Mouse (Mus musculus): Measurements from ENCODE around the gene Kdelc2. TPM values are rescaled to one million over a fixed set of nuclear protein-coding genes. Genes with fewer than 3 reads are reported as not detected.

Gene Kdelc2
- polyA plus RNA-seq, 1 experiment from 2014 or later = 9.0 TPM

GRCm38 (mm10) chr9:53376820-53377219 is 7.0 kb upstream of the Kdelc2 start:
- Histone ChIP-seq H3K9ac (ENCODE audit: low read length) (no peak overlapping the region), H3K36me3 (ENCODE audit: control insufficient read depth, insufficient read depth, low read length) (no peaks in the 10 kb centered on the region), H3K4me3 (ENCODE audit: low read depth, low read length) (no peak overlapping the region), H3K4me2 (ENCODE audit: low read depth, severe bottlenecking) (no peak overlapping the region), H3K27ac (replicated peaks; ENCODE audit: low read depth, low read length) (no peak overlapping the region), H3K4me1 (ENCODE audit: control insufficient read depth, insufficient read depth, low read length) (no peaks in the 10 kb centered on the region), H3K9me3 (ENCODE audit: control insufficient read depth, low read length) (no peaks in the 10 kb centered on the region), H3K27me3 (ENCODE audit: control insufficient read depth, insufficient read depth, low read length) (no peaks in the 10 kb centered on the region)
- ATAC-seq (ENCODE audit: insufficient number of reproducible peaks, low FRiP score, low TSS enrichment, low read depth) (no peak), DNase-seq (ENCODE audit: low spot score) (no peak)
- 90% methylated on average over 13 of the region's 13 CpGs for WGBS

GRCm38 (mm10) chr9:53377597-53377996 is 6.2 kb upstream of the Kdelc2 start:
- ATAC-seq (ENCODE audit: insufficient number of reproducible peaks, low FRiP score, low TSS enrichment, low read depth) (no peak), DNase-seq (ENCODE audit: low spot score) (no peak)
- no peaks in the 10 kb centered on the region for H3K27me3 ChIP-seq (ENCODE audit: control insufficient read depth, insufficient read depth, low read length)
- H3K36me3 ChIP-seq (ENCODE audit: control insufficient read depth, insufficient read depth, low read length) = no peaks in the 10 kb centered on the region
- H3K27ac ChIP-seq (replicated peaks; ENCODE audit: low read depth, low read length) = no peak overlapping the region
- no peaks in the 10 kb centered on the region for H3K9me3 ChIP-seq (ENCODE audit: control insufficient read depth, low read length)
- H3K4me1 ChIP-seq (ENCODE audit: control insufficient read depth, insufficient read depth, low read length) = no peaks in the 10 kb centered on the region
- no peak overlapping the region for H3K9ac ChIP-seq (ENCODE audit: low read length)
- WGBS = 69% methylated on average over 5 of the region's 5 CpGs
- H3K4me2 ChIP-seq (ENCODE audit: low read depth, severe bottlenecking) = no peak overlapping the region
- no peak overlapping the region for H3K4me3 ChIP-seq (ENCODE audit: low read depth, low read length)

- WGBS = 82% methylated on average over 3 of the region's 3 CpGs
- DNase-seq (ENCODE audit: low spot score) = no peak
- no peaks in the 10 kb centered on the region for H3K9me3 ChIP-seq (ENCODE audit: control insufficient read depth, low read length)
- no peaks in the 10 kb centered on the region for H3K4me1 ChIP-seq (ENCODE audit: control insufficient read depth, insufficient read depth, low read length)
- ATAC-seq (ENCODE audit: insufficient number of reproducible peaks, low FRiP score, low TSS enrichment, low read depth) = no peak
- no peaks in the 10 kb centered on the region for H3K36me3 ChIP-seq (ENCODE audit: control insufficient read depth, insufficient read depth, low read length)
- H3K4me2 ChIP-seq (ENCODE audit: low read depth, severe bottlenecking) = no peak overlapping the region
- H3K27ac ChIP-seq (replicated peaks; ENCODE audit: low read depth, low read length) = no peak overlapping the region
- no peaks in the 10 kb centered on the region for H3K27me3 ChIP-seq (ENCODE audit: control insufficient read depth, insufficient read depth, low read length)
- H3K9ac ChIP-seq (ENCODE audit: low read length) = no peak overlapping the region
- no peak overlapping the region for H3K4me3 ChIP-seq (ENCODE audit: low read depth, low read length)
Measured at GRCm38 (mm10) chr9:53378171-53378570, 5.7 kb upstream of the Kdelc2 start.

- no peak overlapping the region for H3K4me3 ChIP-seq (ENCODE audit: low read depth, low read length)
- no peak for DNase-seq (ENCODE audit: low spot score)
- H3K36me3 ChIP-seq (ENCODE audit: control insufficient read depth, insufficient read depth, low read length) = no peaks in the 10 kb centered on the region
- H3K9me3 ChIP-seq (ENCODE audit: control insufficient read depth, low read length) = no peaks in the 10 kb centered on the region
- H3K4me2 ChIP-seq (ENCODE audit: low read depth, severe bottlenecking) = no peak overlapping the region
- H3K27ac ChIP-seq (replicated peaks; ENCODE audit: low read depth, low read length) = no peak overlapping the region
- H3K27me3 ChIP-seq (ENCODE audit: control insufficient read depth, insufficient read depth, low read length) = no peaks in the 10 kb centered on the region
- H3K4me1 ChIP-seq (ENCODE audit: control insufficient read depth, insufficient read depth, low read length) = no peaks in the 10 kb centered on the region
- WGBS = 94% methylated on average over 2 of the region's 2 CpGs
- ATAC-seq (ENCODE audit: insufficient number of reproducible peaks, low FRiP score, low TSS enrichment, low read depth) = no peak
- no peak overlapping the region for H3K9ac ChIP-seq (ENCODE audit: low read length)
Measured at GRCm38 (mm10) chr9:53380595-53380994, 3.2 kb upstream of the Kdelc2 start.

GRCm38 (mm10) chr9:53381113-53381615 is 2.7 kb upstream of the Kdelc2 start:
- Histone ChIP-seq H3K4me2 (ENCODE audit: low read depth, severe bottlenecking) (no peak overlapping the region), H3K9ac (ENCODE audit: low read length) (no peak overlapping the region), H3K36me3 (ENCODE audit: control insufficient read depth, insufficient read depth, low read length) (no peaks in the 10 kb centered on the region), H3K4me3 (ENCODE audit: low read depth, low read length) (no peak overlapping the region), H3K9me3 (ENCODE audit: control insufficient read depth, low read length) (no peaks in the 10 kb centered on the region), H3K27ac (replicated peaks; ENCODE audit: low read depth, low read length) (no peak overlapping the region), H3K27me3 (ENCODE audit: control insufficient read depth, insufficient read depth, low read length) (no peaks in the 10 kb centered on the region), H3K4me1 (ENCODE audit: control insufficient read depth, insufficient read depth, low read length) (no peaks in the 10 kb centered on the region)
- 80% methylated on average over 5 of the region's 5 CpGs for WGBS
- no peak for DNase-seq (ENCODE audit: low spot score)
- no peak for ATAC-seq (ENCODE audit: insufficient number of reproducible peaks, low FRiP score, low TSS enrichment, low read depth)

- H3K27me3 ChIP-seq (ENCODE audit: control insufficient read depth, insufficient read depth, low read length) = no peaks in the 10 kb centered on the region
- peak overlapping the region; percentile 71 for H3K4me3 ChIP-seq (ENCODE audit: low read depth, low read length)
- peak overlapping the region; percentile 80 for H3K4me2 ChIP-seq (ENCODE audit: low read depth, severe bottlenecking)
- ATAC-seq (ENCODE audit: insufficient number of reproducible peaks, low FRiP score, low TSS enrichment, low read depth) (no peak), DNase-seq (ENCODE audit: low spot score) (no peak)
- no peaks in the 10 kb centered on the region for H3K4me1 ChIP-seq (ENCODE audit: control insufficient read depth, insufficient read depth, low read length)
- no peaks in the 10 kb centered on the region for H3K9me3 ChIP-seq (ENCODE audit: control insufficient read depth, low read length)
- 13% methylated on average over 8 of the region's 8 CpGs for WGBS
- H3K27ac ChIP-seq (replicated peaks; ENCODE audit: low read depth, low read length) = peak overlapping the region; percentile 84
- no peaks in the 10 kb centered on the region for H3K36me3 ChIP-seq (ENCODE audit: control insufficient read depth, insufficient read depth, low read length)
- peak overlapping the region; percentile 95 for H3K9ac ChIP-seq (ENCODE audit: low read length)
Measured at GRCm38 (mm10) chr9:53384873-53385272, 1.0 kb downstream of the Kdelc2 start.

GRCm38 (mm10) chr9:53387431-53387830 is 3.6 kb downstream of the Kdelc2 start:
- no peaks in the 10 kb centered on the region for H3K36me3 ChIP-seq (ENCODE audit: control insufficient read depth, insufficient read depth, low read length)
- H3K9ac ChIP-seq (ENCODE audit: low read length) = no peak overlapping the region
- H3K4me1 ChIP-seq (ENCODE audit: control insufficient read depth, insufficient read depth, low read length) = no peaks in the 10 kb centered on the region
- H3K27ac ChIP-seq (replicated peaks; ENCODE audit: low read depth, low read length) = no peak overlapping the region
- no peak overlapping the region for H3K4me2 ChIP-seq (ENCODE audit: low read depth, severe bottlenecking)
- H3K9me3 ChIP-seq (ENCODE audit: control insufficient read depth, low read length) = no peaks in the 10 kb centered on the region
- H3K27me3 ChIP-seq (ENCODE audit: control insufficient read depth, insufficient read depth, low read length) = no peaks in the 10 kb centered on the region
- no peak for ATAC-seq (ENCODE audit: insufficient number of reproducible peaks, low FRiP score, low TSS enrichment, low read depth)
- whole genome bisulfite sequencing = 71% methylated on average over 2 of the region's 2 CpGs
- no peak for DNase-seq (ENCODE audit: low spot score)
- H3K4me3 ChIP-seq (ENCODE audit: low read depth, low read length) = no peak overlapping the region

GRCm38 (mm10) chr9:53389109-53389508 is 5.3 kb downstream of the Kdelc2 start:
- Histone ChIP-seq H3K4me3 (ENCODE audit: low read depth, low read length) (no peak overlapping the region), H3K27ac (replicated peaks; ENCODE audit: low read depth, low read length) (no peak overlapping the region), H3K9me3 (ENCODE audit: control insufficient read depth, low read length) (no peaks in the 10 kb centered on the region), H3K4me1 (ENCODE audit: control insufficient read depth, insufficient read depth, low read length) (no peaks in the 10 kb centered on the region), H3K4me2 (ENCODE audit: low read depth, severe bottlenecking) (no peak overlapping the region), H3K36me3 (ENCODE audit: control insufficient read depth, insufficient read depth, low read length) (no peaks in the 10 kb centered on the region), H3K9ac (ENCODE audit: low read length) (no peak overlapping the region), H3K27me3 (ENCODE audit: control insufficient read depth, insufficient read depth, low read length) (no peaks in the 10 kb centered on the region)
- no peak for ATAC-seq (ENCODE audit: insufficient number of reproducible peaks, low FRiP score, low TSS enrichment, low read depth)
- 84% methylated on average over 3 of the region's 3 CpGs for WGBS
- DNase-seq (ENCODE audit: low spot score) = no peak

GRCm38 (mm10) chr9:53390136-53390535 is 6.3 kb downstream of the Kdelc2 start:
- Histone ChIP-seq H3K9ac (ENCODE audit: low read length) (no peak overlapping the region), H3K4me3 (ENCODE audit: low read depth, low read length) (no peak overlapping the region), H3K9me3 (ENCODE audit: control insufficient read depth, low read length) (no peaks in the 10 kb centered on the region), H3K27ac (replicated peaks; ENCODE audit: low read depth, low read length) (no peak overlapping the region), H3K36me3 (ENCODE audit: control insufficient read depth, insufficient read depth, low read length) (no peaks in the 10 kb centered on the region), H3K27me3 (ENCODE audit: control insufficient read depth, insufficient read depth, low read length) (no peaks in the 10 kb centered on the region), H3K4me2 (ENCODE audit: low read depth, severe bottlenecking) (no peak overlapping the region), H3K4me1 (ENCODE audit: control insufficient read depth, insufficient read depth, low read length) (no peaks in the 10 kb centered on the region)
- DNase-seq (ENCODE audit: low spot score) = no peak
- ATAC-seq (ENCODE audit: insufficient number of reproducible peaks, low FRiP score, low TSS enrichment, low read depth) = no peak
- 84% methylated on average over 7 of the region's 7 CpGs for WGBS

All from limb, embryonic 11.5 days (tissue).